Mouse (Mus musculus) T-helper 17 cell (primary cell): Measurements from ENCODE around the gene Cep135.

Source experiments
- in situ Hi-C, 2 experiments: fragments of 300-600 bp; cut with MboI, MseI; formaldehyde crosslinking; loops; 1 replicate in 1 of 2; 2 replicates in 1 of 2; pipeline ENCODE4 v1.15.1; 2025; ENCODE audit warnings: high pct_unique_total_duplicates in 2 of 2

Cep135 gene

DNA sequence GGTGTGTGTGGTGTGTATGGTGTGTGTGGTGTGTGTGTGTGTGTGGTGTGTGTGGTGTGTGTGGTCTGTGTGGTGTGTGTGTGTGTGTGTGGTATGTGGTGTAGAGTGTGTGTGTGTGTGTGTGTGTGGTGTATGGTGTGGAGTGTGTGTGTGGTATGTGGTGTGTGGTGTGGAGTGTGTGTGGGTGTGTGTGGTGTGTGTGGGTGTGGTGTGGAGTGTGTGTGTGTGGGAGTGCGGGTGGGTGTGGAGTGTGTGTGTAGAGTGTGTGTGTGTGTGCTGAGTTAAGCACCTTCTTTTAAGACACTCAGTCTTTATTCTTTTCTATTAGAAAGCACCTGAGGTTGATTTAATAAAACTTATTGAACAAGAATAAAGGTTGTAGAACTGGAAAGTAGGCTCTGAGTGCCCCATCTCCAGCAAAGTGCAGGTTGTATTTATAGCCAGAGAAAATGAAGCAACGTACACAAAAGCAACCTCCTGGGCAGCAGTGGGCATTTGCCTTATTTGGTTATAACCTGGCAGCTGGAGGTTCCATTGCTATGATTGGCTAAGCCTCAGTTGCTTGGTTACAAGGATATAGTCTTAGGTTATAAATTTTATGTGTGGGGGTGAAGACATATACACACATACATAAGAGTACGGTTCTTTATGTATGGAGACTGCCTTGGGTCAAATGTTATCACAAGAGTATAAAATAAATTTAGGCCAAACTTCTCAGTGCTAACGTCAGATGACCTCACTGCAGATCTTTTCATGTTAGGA lies 93.6 kb downstream of the Cep135 start:
- in situ Hi-C loops = no loop called here

DNA sequence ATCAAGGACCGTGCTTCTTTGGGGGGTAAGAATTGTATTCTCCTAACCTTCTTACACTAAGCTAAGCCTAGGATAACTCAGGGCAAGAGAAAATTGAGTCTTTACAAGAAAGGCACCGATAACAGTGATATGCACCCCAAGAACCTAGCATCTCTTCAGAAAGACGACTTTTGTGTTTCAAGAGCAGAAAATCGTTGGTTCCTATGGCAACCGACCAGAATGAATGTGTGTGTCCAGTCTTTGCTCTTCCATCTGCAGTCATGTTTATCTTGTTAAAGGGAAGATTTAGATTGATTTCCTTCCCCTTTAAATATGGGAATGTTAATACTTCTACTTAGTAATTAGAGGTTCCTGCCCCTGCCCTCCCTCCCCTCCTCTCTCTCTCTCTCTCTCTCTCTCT lies 95.0 kb downstream of the Cep135 start:
- in situ Hi-C loops = no loop called here

DNA sequence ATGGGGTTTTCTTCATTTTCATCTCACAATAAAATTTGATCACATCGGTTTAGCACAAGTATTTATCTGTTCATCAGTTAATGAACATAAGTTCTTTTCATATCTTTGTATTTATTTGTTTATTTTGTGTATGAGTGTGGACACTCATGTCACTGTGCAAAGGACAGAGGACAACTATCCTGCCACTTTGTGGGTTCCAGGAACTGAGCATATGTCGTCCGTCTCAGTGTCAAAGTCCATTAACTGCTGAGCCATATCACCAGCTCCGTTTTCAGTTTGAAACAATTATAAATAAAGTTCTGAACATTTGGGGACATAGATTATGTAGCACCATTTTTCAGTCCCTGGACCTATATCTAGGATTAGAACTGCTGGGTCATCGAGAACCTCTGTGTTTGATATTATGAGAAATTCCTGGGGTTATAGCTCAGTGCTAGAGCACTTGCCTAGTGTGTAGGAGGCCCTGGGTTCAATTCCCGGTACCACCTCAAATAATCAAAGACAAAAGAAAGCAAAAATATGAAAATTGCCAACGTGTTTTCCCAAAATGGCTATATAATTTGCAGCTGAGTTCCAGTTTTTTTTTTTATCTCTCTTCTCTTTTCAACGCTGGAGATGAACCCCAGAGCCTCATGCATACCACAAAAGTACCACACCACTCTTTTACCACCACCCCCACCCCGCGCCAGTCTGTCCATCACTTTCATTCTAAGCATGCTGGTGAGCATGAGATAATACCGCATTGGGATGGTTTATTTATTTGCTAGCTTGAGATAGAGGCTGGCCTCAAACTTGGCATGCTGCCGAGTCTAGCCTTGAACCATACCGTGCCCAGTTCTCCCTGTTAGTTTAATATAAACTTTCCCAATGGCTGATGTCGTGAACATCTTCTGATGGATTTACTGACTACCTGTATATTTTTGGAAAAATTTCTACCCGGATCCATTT lies 96.4 kb downstream of the Cep135 start:
- in situ Hi-C loops = no loop called here

DNA sequence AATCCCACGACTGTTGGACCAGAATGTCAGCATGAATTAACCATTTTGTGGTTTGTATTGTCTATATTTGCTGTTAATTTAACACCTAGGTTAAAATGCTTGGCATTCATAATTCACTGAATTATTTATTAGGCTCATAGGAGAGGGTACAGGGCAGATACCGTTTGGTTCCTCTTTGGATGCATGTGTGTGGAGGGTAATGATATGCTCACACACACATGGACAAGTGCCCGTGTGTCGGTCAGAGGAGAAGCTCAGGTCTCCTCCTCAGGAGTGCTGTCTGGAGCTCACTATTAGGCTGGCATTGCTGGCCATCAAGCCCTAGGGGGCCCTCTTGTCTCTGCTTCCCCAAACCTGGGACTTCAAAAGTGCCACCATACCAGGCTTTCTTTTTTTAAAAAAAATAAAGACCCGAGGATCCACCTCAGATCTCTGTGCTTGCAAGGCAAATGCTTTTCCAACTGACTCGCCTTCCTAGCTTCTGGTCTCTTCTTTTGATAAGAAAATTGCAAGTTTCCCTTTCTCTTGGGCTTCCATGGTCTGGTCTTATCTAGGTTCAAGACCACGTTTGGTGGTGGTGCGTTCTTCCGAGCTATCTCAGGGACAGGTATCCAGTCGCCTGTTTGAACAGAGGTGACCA lies 99.6 kb downstream of the Cep135 start:
- in situ Hi-C loops = no loop called here

DNA sequence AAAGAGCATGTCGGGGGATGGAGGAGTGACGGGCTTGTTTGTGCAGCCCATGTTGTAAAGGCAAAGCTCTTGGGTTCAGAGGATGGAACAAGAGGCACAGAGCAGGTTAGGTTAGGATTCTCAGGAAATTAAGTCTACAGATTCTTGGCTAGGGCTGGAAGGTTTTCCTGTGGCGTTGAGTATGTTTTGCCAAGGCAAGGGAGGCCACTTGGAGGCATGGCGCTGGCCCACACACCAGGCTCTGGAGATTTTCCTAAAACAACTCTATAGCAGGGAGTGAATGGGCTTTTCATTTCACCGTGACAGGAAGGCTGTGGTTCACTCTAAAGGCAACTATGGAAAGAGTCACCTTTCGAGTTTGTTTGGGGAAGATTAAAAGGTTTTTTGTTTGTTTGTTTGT lies 100.1 kb downstream of the Cep135 start:
- in situ Hi-C loops = no loop called here

DNA sequence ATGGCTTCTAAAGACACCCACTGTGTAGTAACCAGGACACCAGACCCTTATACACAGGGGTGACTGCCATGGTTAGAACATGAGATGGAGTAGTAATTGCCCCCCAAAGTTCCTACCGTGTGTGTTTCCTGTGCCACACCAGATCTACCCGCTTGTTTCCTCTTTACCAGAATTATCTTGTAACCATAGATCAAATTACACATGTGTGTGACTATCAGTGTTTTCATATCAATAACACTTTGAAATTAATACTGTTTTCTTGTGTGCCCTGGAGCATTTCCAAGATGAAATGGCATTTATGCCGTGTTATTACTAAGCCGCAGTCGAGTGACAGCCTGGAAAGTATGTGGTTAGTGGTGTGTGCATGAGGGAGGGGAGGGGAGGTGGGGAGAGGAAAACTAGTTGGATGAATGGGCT lies 101.7 kb downstream of the Cep135 start:
- in situ Hi-C loops = no loop called here

DNA sequence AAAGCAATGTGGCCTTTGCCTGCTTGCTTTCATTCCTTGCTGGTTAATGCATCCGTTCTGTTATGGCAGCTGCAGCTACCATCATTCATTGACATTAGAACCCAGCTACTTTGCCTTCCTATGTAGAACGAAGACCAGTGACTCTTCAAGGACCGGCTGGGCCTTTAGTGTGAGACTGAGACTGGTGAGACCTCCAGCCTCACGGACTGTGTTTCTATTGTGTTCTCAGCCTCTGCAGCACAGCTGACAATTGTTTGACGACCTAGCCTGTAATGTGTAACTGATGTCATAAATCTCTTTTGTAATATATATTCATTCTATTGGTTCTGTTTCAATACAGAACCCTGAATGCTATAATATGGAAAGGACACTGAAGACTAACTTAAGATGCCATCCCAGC lies 102.8 kb downstream of the Cep135 start:
- in situ Hi-C loops = no loop called here

DNA sequence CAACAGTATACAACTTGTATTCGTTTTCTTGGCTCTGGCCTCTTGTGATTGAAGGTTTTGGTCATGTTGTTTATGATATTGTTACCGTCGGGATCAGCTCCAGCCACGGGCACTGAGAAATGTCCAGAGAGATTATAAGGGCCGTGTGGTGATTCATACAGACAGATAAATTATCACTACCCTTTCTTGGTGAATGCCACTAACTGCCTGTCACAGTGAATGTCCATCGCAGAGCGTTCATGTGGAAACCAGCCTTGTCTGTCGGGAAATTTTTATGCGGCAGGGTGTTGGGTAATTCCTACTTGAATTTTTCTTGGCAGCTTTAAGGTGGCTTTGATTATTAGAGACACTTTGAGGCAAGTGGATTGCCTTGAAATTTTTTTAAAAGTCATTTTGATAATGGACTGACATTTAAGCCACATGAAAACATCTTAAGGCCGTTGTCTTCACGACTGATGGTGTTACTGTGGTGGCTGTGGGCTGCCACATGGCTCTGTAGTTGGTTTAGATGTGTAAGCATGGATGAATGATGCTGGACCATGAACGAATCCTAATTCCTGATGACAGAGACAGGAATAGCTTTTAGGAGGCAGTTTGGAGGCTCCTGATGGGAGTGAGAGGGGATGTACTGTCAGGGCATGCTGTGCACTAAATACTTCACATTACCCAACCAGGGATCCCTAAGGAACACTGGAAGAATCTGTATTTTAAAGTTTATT lies 103.4 kb downstream of the Cep135 start:
- in situ Hi-C loops = no loop called here
